Mouse (Mus musculus) gastrocnemius, adult 2 months (tissue): ENCODE results near the gene Wipf3. TPM values are rescaled to one million over a fixed set of nuclear protein-coding genes. Genes with fewer than 3 reads are reported as not detected.

Experiments used
- DNase-seq: peaks from one replicate; pipeline ENCODE4 v3.0.0; 2022
- H3K27ac ChIP-seq: fragments of 200-600 bp; 2 replicates; pipeline ENCODE4 v1.8.1; 2022; ENCODE audit warnings: mild to moderate bottlenecking
- H3K4me3 ChIP-seq: fragments of 200-600 bp; 2 replicates; pipeline ENCODE4 v1.8.1; 2022; ENCODE audit warnings: mild to moderate bottlenecking, moderate library complexity
- CTCF ChIP-seq: fragments of 200-600 bp; IDR thresholded peaks from 2 replicates; pipeline ENCODE4 v1.8.1; 2022; ENCODE audit warnings: antibody characterized with exemption, mild to moderate bottlenecking, moderate library complexity
- intact Hi-C: fragments of 180-260 bp; cut with DNase I; formaldehyde crosslinking; loops from one replicate; pipeline ENCODE4 v1.15.1; 2025
- total RNA-seq, 2 experiments: library from RNA; stranded (reverse); gene quantifications; 2 replicates each; pipeline ENCODE4 v1.2.3; 2021

Gene Wipf3
- total RNA-seq, 2 experiments from 2014 or later, result 11.3 to 14.3 TPM

DNA sequence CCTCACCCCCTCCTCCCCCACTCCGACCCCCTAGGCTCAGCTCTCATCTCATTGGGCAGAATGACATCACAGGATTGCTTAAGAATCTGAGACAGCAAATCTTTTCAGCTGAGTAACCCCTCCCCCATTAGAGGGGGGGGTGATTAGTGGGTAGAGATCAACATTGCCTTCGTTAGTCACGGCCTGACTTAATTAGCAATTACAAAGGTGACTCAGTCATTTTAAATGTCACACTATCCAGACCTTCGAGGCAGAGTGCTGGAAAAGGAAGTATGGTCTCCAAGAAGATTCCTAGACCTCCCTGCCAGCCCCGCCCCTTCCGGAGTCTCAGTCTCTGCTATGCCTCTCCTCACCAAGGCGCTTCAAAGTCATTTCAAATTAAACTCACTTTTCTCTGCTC is 6.3 kb downstream of the Wipf3 start:
- no peak for DNase-seq
- intact Hi-C loops, result loop anchor here (2.0 kb wide), 1 partner anchor 29 kb away; no protein-coding TSS in a partner anchor
- Histone ChIP-seq H3K27ac (0 out of 2 replicates have a peak overlapping the region, but pooled peaks have one; percentile 35), H3K4me3 (no peak overlapping the region)
- TF ChIP-seq CTCF, result no peak

GRCm38 (mm10) chr6:54436286-54436685 is 6.9 kb downstream of the Wipf3 start:
- TF ChIP-seq CTCF, result no peak
- no peak overlapping the region for H3K4me3 ChIP-seq
- H3K27ac ChIP-seq, result no peak overlapping the region
- intact Hi-C loops, result no loop called here
- no peak for DNase-seq

GRCm38 (mm10) chr6:54438510-54438909 is 9.1 kb downstream of the Wipf3 start:
- no peak overlapping the region for H3K27ac ChIP-seq
- DNase-seq, result no peak
- intact Hi-C loops, result no loop called here
- H3K4me3 ChIP-seq, result no peak overlapping the region
- TF ChIP-seq CTCF, result no peak

GRCm38 (mm10) chr6:54440658-54441057 is 11.3 kb downstream of the Wipf3 start:
- intact Hi-C loops, result no loop called here
- no peak for TF ChIP-seq CTCF
- H3K4me3 ChIP-seq, result no peak overlapping the region
- DNase-seq, result no peak
- H3K27ac ChIP-seq, result no peak overlapping the region

GRCm38 (mm10) chr6:54443657-54444056 is 14.3 kb downstream of the Wipf3 start:
- no peak for DNase-seq
- no peak overlapping the region for H3K4me3 ChIP-seq
- H3K27ac ChIP-seq, result no peak overlapping the region
- intact Hi-C loops, result no loop called here
- no peak for TF ChIP-seq CTCF

GRCm38 (mm10) chr6:54444086-54444485 is 14.7 kb downstream of the Wipf3 start:
- no peak for DNase-seq
- Histone ChIP-seq H3K27ac (no peak overlapping the region), H3K4me3 (no peak overlapping the region)

GRCm38 (mm10) chr6:54445249-54445818 is 15.9 kb downstream of the Wipf3 start:
- Histone ChIP-seq H3K27ac (no peak overlapping the region), H3K4me3 (no peak overlapping the region)
- intact Hi-C loops, result no loop called here
- TF ChIP-seq CTCF, result no peak
- no peak for DNase-seq

More at GRCm38 (mm10) chr6:54444086-54444485, 14.7 kb downstream of the Wipf3 start:
- intact Hi-C loops, result no loop called here
- no peak for TF ChIP-seq CTCF

DNA sequence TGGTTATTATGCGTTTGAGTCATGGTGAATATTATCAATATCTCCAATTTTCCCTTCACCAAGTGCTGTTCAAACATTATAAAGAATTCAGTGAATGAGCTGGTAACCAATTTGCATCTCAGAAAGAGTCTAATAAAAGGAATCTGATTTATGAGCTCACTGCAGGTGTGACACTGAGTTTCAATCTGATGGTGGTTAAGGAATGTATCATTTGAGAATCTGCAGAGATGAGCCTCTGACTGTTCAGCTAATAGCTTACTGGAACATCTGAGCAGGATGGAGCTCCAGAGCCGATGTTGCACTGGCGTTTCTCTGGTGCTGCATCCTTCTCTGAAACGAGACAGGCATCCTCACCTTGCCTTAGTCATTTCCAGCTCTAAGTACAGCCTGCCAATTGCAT is 17.9 kb downstream of the Wipf3 start:
- DNase-seq, result no peak
- no peak for TF ChIP-seq CTCF
- intact Hi-C loops, result no loop called here
- Histone ChIP-seq H3K27ac (no peak overlapping the region), H3K4me3 (no peak overlapping the region)

- no peak for DNase-seq
- Histone ChIP-seq H3K27ac (peak overlapping the region; percentile 84), H3K4me3 (no peak overlapping the region)
- TF ChIP-seq CTCF, result no peak
- intact Hi-C loops, result no loop called here
Measured at GRCm38 (mm10) chr6:54459661-54460060, 30.3 kb downstream of the Wipf3 start.

GRCm38 (mm10) chr6:54460172-54460914 is 30.9 kb downstream of the Wipf3 start:
- intact Hi-C loops, result no loop called here
- no peak for DNase-seq
- H3K4me3 ChIP-seq, result peak overlapping the region; percentile 23
- TF ChIP-seq CTCF, result no peak
- H3K27ac ChIP-seq, result peak overlapping the region; percentile 84

DNA sequence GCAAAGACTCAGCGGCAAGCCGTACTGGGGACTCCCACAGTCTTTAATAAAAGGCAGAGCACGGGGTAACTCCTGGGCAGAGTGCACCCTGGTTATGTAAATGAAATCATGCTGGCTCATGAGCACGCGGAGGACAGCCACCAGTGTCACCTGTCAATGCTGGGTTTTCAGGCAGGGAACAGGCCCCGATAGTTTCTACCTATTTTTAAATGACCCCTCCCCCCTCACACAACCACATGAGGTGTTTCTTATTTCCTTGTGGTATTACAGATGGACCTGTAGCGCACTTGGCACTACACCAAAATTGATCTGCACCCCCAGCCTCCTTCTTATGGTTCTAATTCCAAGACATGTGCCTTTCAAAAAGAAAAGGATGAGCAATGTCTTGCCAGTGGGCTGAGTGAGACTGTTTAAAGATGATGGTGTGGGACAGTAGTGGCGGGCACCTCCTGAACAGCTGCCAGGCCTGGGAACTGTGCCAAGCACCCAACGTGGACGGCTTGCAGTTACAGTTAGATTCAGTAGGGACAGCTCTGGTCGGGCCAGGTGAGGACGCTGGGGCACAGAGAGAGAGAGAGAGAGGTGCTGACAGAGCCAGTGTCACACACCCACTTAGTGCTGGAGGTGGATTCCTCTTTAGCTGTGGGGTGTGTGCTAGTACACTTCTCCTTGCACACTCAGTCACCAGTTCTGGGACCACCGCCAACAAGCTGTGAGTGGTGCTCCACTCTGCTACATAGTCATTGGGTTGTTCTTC is 31.7 kb downstream of the Wipf3 start:
- intact Hi-C loops, result no loop called here
- peak; percentile 77 for DNase-seq
- peak overlapping the region; percentile 23 for H3K4me3 ChIP-seq
- peak overlapping the region; percentile 84 for H3K27ac ChIP-seq
- TF ChIP-seq CTCF, result no peak

DNA sequence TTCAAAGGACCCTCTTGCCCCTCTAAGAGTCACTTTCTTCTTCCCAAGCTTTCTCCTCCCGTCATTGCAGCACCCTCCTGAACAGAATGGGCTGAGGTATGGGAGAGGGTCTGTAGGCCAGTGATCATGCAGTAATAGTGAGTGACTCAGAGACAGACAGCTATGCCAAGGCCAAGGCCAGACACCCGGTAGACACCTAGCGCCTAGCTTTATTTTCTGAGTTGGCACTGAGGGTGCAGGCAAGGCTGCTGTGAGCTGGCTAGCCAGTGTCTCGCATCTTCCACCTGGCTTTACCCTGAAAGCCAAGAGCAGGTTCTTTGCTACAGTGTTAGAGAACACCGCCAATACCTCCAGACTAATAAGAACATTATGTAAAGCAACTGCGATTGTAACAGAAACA is 33.4 kb downstream of the Wipf3 start:
- TF ChIP-seq CTCF, result no peak
- intact Hi-C loops, result no loop called here
- Histone ChIP-seq H3K27ac (peak overlapping the region; percentile 28; the same call in 1 of the 2 replicates), H3K4me3 (no peak overlapping the region)
- no peak for DNase-seq
